Mouse (Mus musculus): ENCODE results near the gene Grid1.

- TF ChIP-seq POLR2A (IDR thresholded peaks at IDR 0.05; ENCODE audit: low read depth, low read length) = no peak
- no peak for TF ChIP-seq CTCF (conservative IDR thresholded peaks at IDR 0.05; ENCODE audit: insufficient read depth, insufficient read length, low read depth, low read length)
These were observed 538.4 kb downstream of the Grid1 start for GRCm38 (mm10) chr14:35358136-35358821.

Data from kidney, adult 2 months (tissue).